In the genomic region with DNA sequence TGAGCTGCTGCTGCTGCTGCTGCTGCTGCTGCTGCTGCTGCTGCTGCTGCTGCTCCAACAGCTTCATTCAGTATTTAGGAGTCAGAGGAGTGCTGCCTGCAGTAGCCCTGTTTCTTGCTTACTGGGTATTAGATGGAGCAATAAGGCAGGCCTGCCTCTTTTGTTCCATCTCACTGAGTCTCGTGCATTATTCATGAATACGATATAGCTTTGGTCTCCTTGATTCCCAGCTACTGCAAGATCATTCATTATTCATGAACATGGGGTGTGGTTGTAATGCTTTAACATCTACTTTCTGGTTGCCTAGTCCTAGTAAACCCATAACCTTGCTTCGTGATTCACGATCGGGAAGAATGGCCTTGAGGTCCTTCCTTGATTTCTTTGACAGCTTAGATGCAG, we compare ENCODE assay signal across 10 mouse cellular contexts. TPM values are rescaled to one million over a fixed set of nuclear protein-coding genes. Genes with fewer than 3 reads are reported as not detected.
DNase-seq lines count a peak whose midpoint lies in the region; ATAC-seq and TF ChIP-seq lines count a peak whose summit lies in the region.
"Had no signal": no experiment of that assay in that cellular context is flagged by ENCODE, and none has a peak within 500 bp of the region (broad histone marks: within the 10 kb centered on the region; RNA-seq: fewer than 3 reads in every experiment).

No protein-coding gene starts in this region.

- no peak overlapping the region for H3K4me2 ChIP-seq in embryonic facial prominence, embryonic 11.5 days (ENCODE audit: low read depth, low read length)
- no peak overlapping the region for H3K4me2 ChIP-seq in midbrain, postnatal 0 days (ENCODE audit: low read depth, low read length, poor library complexity, severe bottlenecking)

- H3K4me3 ChIP-seq in embryonic facial prominence, embryonic 11.5 days (ENCODE audit: low read depth, low read length), result no peak overlapping the region
- peak overlapping the region; percentile 68 for H3K4me3 ChIP-seq in hindbrain, embryonic 10.5 days
- peak overlapping the region; percentile 56; the same call in 1 of the 2 replicates for H3K4me3 ChIP-seq in midbrain, postnatal 0 days (ENCODE audit: low read depth, low read length)

- DNase-seq in layer of hippocampus, adult 9-10 months (ENCODE audit: low spot score), result peak; percentile 8
- no peak for DNase-seq in layer of hippocampus, adult 18-20 months (ENCODE audit: low spot score in 2 of 2)
- DNase-seq in embryonic facial prominence, embryonic 11.5 days (ENCODE audit: low spot score), result no peak
- no peak for DNase-seq in hindbrain, embryonic 10.5 days (ENCODE audit: low spot score)
- DNase-seq in midbrain, postnatal 0 days (ENCODE audit: low spot score), result no peak
- DNase-seq in spleen, adult 12 weeks (ENCODE audit: low spot score), result no peak
- no peak for DNase-seq in frontal cortex, adult 2 months (ENCODE audit: extremely low spot score in 1 of 2, low spot score in 1 of 2)

- no peak overlapping the region for H3K27ac ChIP-seq in embryonic facial prominence, embryonic 11.5 days (replicated peaks; ENCODE audit: low read depth, low read length)
- peak overlapping the region; percentile 75 for H3K27ac ChIP-seq in hindbrain, embryonic 10.5 days
- H3K27ac ChIP-seq in midbrain, postnatal 0 days (ENCODE audit: low read depth, low read length), result peak overlapping the region; percentile 57

- no peaks in the 10 kb centered on the region for H3K27me3 ChIP-seq in embryonic facial prominence, embryonic 11.5 days (ENCODE audit: control insufficient read depth, insufficient read depth, low read length)
- H3K27me3 ChIP-seq in hindbrain, embryonic 10.5 days (ENCODE audit: insufficient read depth, poor library complexity, severe bottlenecking), result no peaks in the 10 kb centered on the region
- no peaks in the 10 kb centered on the region for H3K27me3 ChIP-seq in midbrain, postnatal 0 days (ENCODE audit: insufficient read depth, low read length)
- H3K27me3 ChIP-seq: heart, embryonic 15.5 days had no signal

- H3K9me3 ChIP-seq in embryonic facial prominence, embryonic 11.5 days (replicated peaks; ENCODE audit: control insufficient read depth, low read length), result no peaks in the 10 kb centered on the region
- no peaks in the 10 kb centered on the region for H3K9me3 ChIP-seq in hindbrain, embryonic 10.5 days
- H3K9me3 ChIP-seq in midbrain, postnatal 0 days (ENCODE audit: low read length), result no peaks in the 10 kb centered on the region
- H3K9me3 ChIP-seq: G1E; heart, embryonic 15.5 days had no signal

- TF ChIP-seq CTCF in midbrain, postnatal 0 days (IDR thresholded peaks at IDR 0.05), result no peak

- 25% methylated on average over 5 of the region's 5 CpGs for WGBS in embryonic facial prominence, embryonic 11.5 days
- 28% methylated on average over 5 of the region's 5 CpGs for WGBS in hindbrain, embryonic 10.5 days
- 21% methylated on average over 5 of the region's 5 CpGs for WGBS in midbrain, postnatal 0 days

- H3K36me3 ChIP-seq in embryonic facial prominence, embryonic 11.5 days (replicated peaks; ENCODE audit: control insufficient read depth, insufficient read depth, low read depth, low read length), result no peaks in the 10 kb centered on the region
- peaks cover 14% of the 10 kb centered on the region for H3K36me3 ChIP-seq in hindbrain, embryonic 10.5 days
- no peaks in the 10 kb centered on the region for H3K36me3 ChIP-seq in midbrain, postnatal 0 days (ENCODE audit: insufficient read depth, low read length)
- H3K36me3 ChIP-seq: heart, embryonic 15.5 days had no signal

- no peak overlapping the region for H3K9ac ChIP-seq in embryonic facial prominence, embryonic 11.5 days (replicated peaks; ENCODE audit: low read length)
- no peak overlapping the region for H3K9ac ChIP-seq in midbrain, postnatal 0 days (replicated peaks; ENCODE audit: low read length, poor library complexity, severe bottlenecking)

- no peaks in the 10 kb centered on the region for H3K4me1 ChIP-seq in embryonic facial prominence, embryonic 11.5 days (ENCODE audit: control insufficient read depth, insufficient read depth, low read length)
- H3K4me1 ChIP-seq in hindbrain, embryonic 10.5 days (replicated peaks), result peaks cover 14% of the 10 kb centered on the region
- no peaks in the 10 kb centered on the region for H3K4me1 ChIP-seq in midbrain, postnatal 0 days (ENCODE audit: insufficient read depth, low read length)

- ATAC-seq in embryonic facial prominence, embryonic 11.5 days (replicated peaks; ENCODE audit: insufficient number of reproducible peaks, low FRiP score, low TSS enrichment, low read depth), result 0 out of 2 replicates have a peak, but pooled peaks have one; percentile 2
- peak; percentile 66 for ATAC-seq in midbrain, postnatal 0 days (ENCODE audit: low FRiP score)
- no peak for ATAC-seq in activated CD4-positive, CD25-positive, alpha-beta regulatory T cell, adult 4 months

RNA-seq across cellular contexts. Expression of a gene that starts 4.2 kb away (rescaled TPM):
- total RNA-seq in layer of hippocampus, adult 18-20 months (2021), result 100 to 1,000 TPM; 362 to 380 TPM
- polyA plus RNA-seq in embryonic facial prominence, embryonic 11.5 days (2014; fragmentation: Nextera tagmentation; extraction: Ambion mirVana), result 220 and 234 TPM in 2 replicates
- 261 and 307 TPM in 2 replicates for polyA plus RNA-seq in hindbrain, embryonic 10.5 days (2016; fragmentation: Nextera tagmentation; extraction: Ambion mirVana)
- 594 and 646 TPM in 2 replicates for total RNA-seq in midbrain, postnatal 0 days (2014; rRNA removed)
- polyA plus RNA-seq in midbrain, postnatal 0 days (2015; fragmentation: Nextera tagmentation; extraction: Ambion mirVana), result 263 and 265 TPM in 2 replicates
- 100 to 1,000 TPM; 118 to 150 TPM for polyA plus RNA-seq in activated CD4-positive, CD25-positive, alpha-beta regulatory T cell, adult 4 months (2017; shearing (Covaris generic))
- polyA plus RNA-seq in frontal cortex, adult 2 months (2012; rRNA removed), result 253 and 262 TPM in 2 replicates

RNA-seq across cellular contexts. Expression of a gene that starts 25.4 kb away (rescaled TPM):
- 100 to 1,000 TPM; 197 to 200 TPM for total RNA-seq in layer of hippocampus, adult 18-20 months (2021)
- 88.8 and 97.1 TPM in 2 replicates for polyA plus RNA-seq in embryonic facial prominence, embryonic 11.5 days (2014; fragmentation: Nextera tagmentation; extraction: Ambion mirVana)
- 125 and 144 TPM in 2 replicates for polyA plus RNA-seq in hindbrain, embryonic 10.5 days (2016; fragmentation: Nextera tagmentation; extraction: Ambion mirVana)
- total RNA-seq in midbrain, postnatal 0 days (2014; rRNA removed), result 217 and 218 TPM in 2 replicates
- polyA plus RNA-seq in midbrain, postnatal 0 days (2015; fragmentation: Nextera tagmentation; extraction: Ambion mirVana), result 171 and 173 TPM in 2 replicates
- polyA plus RNA-seq in activated CD4-positive, CD25-positive, alpha-beta regulatory T cell, adult 4 months (2017; shearing (Covaris generic)), result 1 to 10 TPM; 6.7 to 8.4 TPM
- polyA plus RNA-seq in frontal cortex, adult 2 months (2012; rRNA removed), result 394 and 422 TPM in 2 replicates

RNA-seq across cellular contexts. Expression of a gene that starts 41.4 kb away (rescaled TPM):
- total RNA-seq in layer of hippocampus, adult 18-20 months (2021), result 100 to 1,000 TPM; 114 to 129 TPM
- 68.2 and 70.8 TPM in 2 replicates for polyA plus RNA-seq in embryonic facial prominence, embryonic 11.5 days (2014; fragmentation: Nextera tagmentation; extraction: Ambion mirVana)
- 68.4 and 76.7 TPM in 2 replicates for polyA plus RNA-seq in hindbrain, embryonic 10.5 days (2016; fragmentation: Nextera tagmentation; extraction: Ambion mirVana)
- 95.1 and 95.4 TPM in 2 replicates for total RNA-seq in midbrain, postnatal 0 days (2014; rRNA removed)
- polyA plus RNA-seq in midbrain, postnatal 0 days (2015; fragmentation: Nextera tagmentation; extraction: Ambion mirVana), result 76.2 and 77.0 TPM in 2 replicates
- polyA plus RNA-seq in activated CD4-positive, CD25-positive, alpha-beta regulatory T cell, adult 4 months (2017; shearing (Covaris generic)), result 1 to 10 TPM; 6.1 to 6.6 TPM
- 107 and 128 TPM in 2 replicates for polyA plus RNA-seq in frontal cortex, adult 2 months (2012; rRNA removed)

RNA-seq across cellular contexts. Expression of a gene that starts 44.9 kb away (rescaled TPM):
- 100 to 1,000 TPM; 154 to 174 TPM for total RNA-seq in layer of hippocampus, adult 18-20 months (2021)
- polyA plus RNA-seq in embryonic facial prominence, embryonic 11.5 days (2014; fragmentation: Nextera tagmentation; extraction: Ambion mirVana), result 207 and 208 TPM in 2 replicates
- 186 and 210 TPM in 2 replicates for polyA plus RNA-seq in hindbrain, embryonic 10.5 days (2016; fragmentation: Nextera tagmentation; extraction: Ambion mirVana)
- 96.6 and 109 TPM in 2 replicates for total RNA-seq in midbrain, postnatal 0 days (2014; rRNA removed)
- polyA plus RNA-seq in midbrain, postnatal 0 days (2015; fragmentation: Nextera tagmentation; extraction: Ambion mirVana), result 277 and 295 TPM in 2 replicates
- polyA plus RNA-seq in activated CD4-positive, CD25-positive, alpha-beta regulatory T cell, adult 4 months (2017; shearing (Covaris generic)), result 100 to 1,000 TPM; 256 to 268 TPM
- 182 and 196 TPM in 2 replicates for polyA plus RNA-seq in frontal cortex, adult 2 months (2012; rRNA removed)

RNA-seq across cellular contexts. Expression of a gene that starts 45.0 kb away (rescaled TPM):
- 10 to 100 TPM; 48.6 to 53.0 TPM for total RNA-seq in layer of hippocampus, adult 18-20 months (2021)
- polyA plus RNA-seq in embryonic facial prominence, embryonic 11.5 days (2014; fragmentation: Nextera tagmentation; extraction: Ambion mirVana), result 58.4 and 67.0 TPM in 2 replicates
- polyA plus RNA-seq in hindbrain, embryonic 10.5 days (2016; fragmentation: Nextera tagmentation; extraction: Ambion mirVana), result 89.3 and 103 TPM in 2 replicates
- total RNA-seq in midbrain, postnatal 0 days (2014; rRNA removed), result 55.2 and 60.4 TPM in 2 replicates
- 27.5 and 28.7 TPM in 2 replicates for polyA plus RNA-seq in midbrain, postnatal 0 days (2015; fragmentation: Nextera tagmentation; extraction: Ambion mirVana)
- polyA plus RNA-seq in activated CD4-positive, CD25-positive, alpha-beta regulatory T cell, adult 4 months (2017; shearing (Covaris generic)), result 10 to 100 TPM; 32.4 to 48.4 TPM
- polyA plus RNA-seq in frontal cortex, adult 2 months (2012; rRNA removed), result 56.0 and 58.4 TPM in 2 replicates
